Mouse (Mus musculus) hindbrain, embryonic 13.5 days (tissue): Measurements from ENCODE around the gene Gm21983. TPM values are rescaled to one million over a fixed set of nuclear protein-coding genes. Genes with fewer than 3 reads are reported as not detected.

Experiments
- ATAC-seq: fragments of 200-750 bp; cut with Nextera tagmentation; 2 replicates; pipeline ENCODE4 v1.8.0; 2017; ENCODE audit warnings: moderate TSS enrichment; ENCODE audit not compliant: low FRiP score
- H3K27ac ChIP-seq: fragments of 300-500 bp; sonication (generic); 2 replicates; pipeline ENCODE4 v1.5.1; 2015; ENCODE audit warnings: inconsistent platforms, mild to moderate bottlenecking, moderate library complexity
- H3K27me3 ChIP-seq: fragments of 300-500 bp; sonication (generic); 2 replicates; pipeline ENCODE4 v1.6.1; 2015; ENCODE audit warnings: mild to moderate bottlenecking, inconsistent platforms
- H3K36me3 ChIP-seq: fragments of 300-500 bp; sonication (generic); 2 replicates; pipeline ENCODE4 v1.6.1; 2015; ENCODE audit warnings: mild to moderate bottlenecking, inconsistent platforms
- H3K4me1 ChIP-seq: fragments of 300-500 bp; sonication (generic); replicated peaks from 2 replicates; pipeline ENCODE4 v1.6.1; 2015; ENCODE audit warnings: inconsistent platforms
- H3K4me2 ChIP-seq: fragments of 300-500 bp; sonication (generic); 2 replicates; pipeline ENCODE4 v1.6.1; 2015; ENCODE audit warnings: inconsistent platforms, mild to moderate bottlenecking, moderate library complexity
- H3K4me3 ChIP-seq: fragments of 300-500 bp; sonication (generic); 2 replicates; pipeline ENCODE4 v1.5.1; 2015; ENCODE audit warnings: mild to moderate bottlenecking, inconsistent platforms
- H3K9ac ChIP-seq: fragments of 300-500 bp; sonication (generic); 2 replicates; pipeline ENCODE4 v1.6.1; 2015; ENCODE audit warnings: mild to moderate bottlenecking, inconsistent platforms
- H3K9me3 ChIP-seq: fragments of 300-500 bp; sonication (generic); 2 replicates; pipeline ENCODE4 v1.6.1; 2016; ENCODE audit warnings: inconsistent platforms
- WGBS: fragments of 180-500 bp; shearing (Covaris S2); methylation state at CpG from one replicate; pipeline ENCODE4 v1.1.7; 2015; 5-methylcytosine and 5-hydroxymethylcytosine counted together
- polyA plus RNA-seq: library from polyadenylated mRNA; unstranded; fragments of >200 nt; fragmentation: Nextera tagmentation; extraction: Ambion mirVana; gene quantifications from 2 replicates; pipeline ENCODE4 v1.2.1, GENCODE M21; 2015

Gene Gm21983
- polyA plus RNA-seq, 1 experiment from 2014 or later = 1.2 TPM

- 72% methylated on average over 8 of the region's 8 CpGs for WGBS
- Histone ChIP-seq H3K4me2 (no peak overlapping the region), H3K9me3 (0 out of 2 replicates have a peak, but pooled peaks cover 8% of the 10 kb centered on the region), H3K27me3 (no peaks in the 10 kb centered on the region), H3K27ac (no peak overlapping the region), H3K36me3 (no peaks in the 10 kb centered on the region), H3K9ac (no peak overlapping the region), H3K4me1 (no peaks in the 10 kb centered on the region), H3K4me3 (no peak overlapping the region)
- ATAC-seq = no peak
Measured at GRCm38 (mm10) chr7:27136410-27136996, 44.4 kb downstream of the Gm21983 start.

DNA sequence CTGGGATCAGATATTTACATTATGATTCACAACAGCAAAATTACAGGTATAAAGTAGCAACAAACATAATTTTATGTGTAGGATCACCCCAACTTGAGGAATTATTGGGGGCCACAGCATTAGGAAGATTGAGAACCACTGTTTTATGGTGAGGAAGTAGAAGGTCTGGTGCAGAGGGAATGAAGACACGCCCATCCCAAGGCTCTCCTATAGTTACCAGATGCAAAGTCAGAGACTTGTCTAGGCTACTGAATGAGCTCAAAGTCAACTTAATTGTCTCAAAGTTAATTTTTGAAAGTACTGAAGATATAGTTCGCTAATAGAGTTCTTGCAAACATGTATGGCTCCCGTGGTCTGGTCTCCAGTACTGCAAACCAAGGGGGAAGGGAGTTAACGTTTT is 47.1 kb downstream of the Gm21983 start:
- H3K4me1 ChIP-seq = no peaks in the 10 kb centered on the region
- no peak overlapping the region for H3K4me2 ChIP-seq
- H3K27me3 ChIP-seq = no peaks in the 10 kb centered on the region
- no peak overlapping the region for H3K4me3 ChIP-seq
- H3K9me3 ChIP-seq = no peaks in the 10 kb centered on the region
- no peak for ATAC-seq
- 85% methylated on average over 4 of the region's 4 CpGs for WGBS
- no peaks in the 10 kb centered on the region for H3K36me3 ChIP-seq
- no peak overlapping the region for H3K27ac ChIP-seq
- H3K9ac ChIP-seq = no peak overlapping the region

- Histone ChIP-seq H3K4me2 (no peak overlapping the region), H3K27me3 (no peaks in the 10 kb centered on the region), H3K4me3 (no peak overlapping the region), H3K4me1 (no peaks in the 10 kb centered on the region), H3K27ac (no peak overlapping the region), H3K36me3 (no peaks in the 10 kb centered on the region), H3K9ac (no peak overlapping the region), H3K9me3 (no peaks in the 10 kb centered on the region)
- 69% methylated on average over 12 of the region's 12 CpGs for WGBS
- no peak for ATAC-seq
Measured at GRCm38 (mm10) chr7:27133156-27133555, 47.7 kb downstream of the Gm21983 start.

DNA sequence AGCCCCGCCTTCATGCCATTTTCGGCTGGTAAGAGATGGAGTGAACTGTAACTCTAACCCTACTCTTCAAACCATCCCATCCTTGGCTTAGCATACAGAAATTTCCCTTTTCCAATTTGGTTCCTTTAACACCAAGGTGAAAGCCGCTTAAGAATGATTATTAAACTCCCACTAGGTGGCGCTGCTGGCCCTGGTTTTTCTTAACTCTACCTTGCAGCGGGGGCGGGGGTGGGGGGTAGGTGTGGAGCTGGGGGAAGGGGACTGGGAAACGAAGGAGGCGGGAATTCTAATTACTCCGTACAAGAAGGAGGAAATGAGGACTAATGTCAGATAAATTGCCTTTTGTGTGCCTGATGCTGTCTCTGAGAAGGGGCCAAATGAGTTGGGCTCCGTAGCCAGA is 48.3 kb downstream of the Gm21983 start:
- ATAC-seq = no peak
- Histone ChIP-seq H3K27me3 (no peaks in the 10 kb centered on the region), H3K4me3 (no peak overlapping the region), H3K4me2 (no peak overlapping the region), H3K27ac (no peak overlapping the region), H3K36me3 (no peaks in the 10 kb centered on the region), H3K9ac (no peak overlapping the region), H3K9me3 (no peaks in the 10 kb centered on the region), H3K4me1 (no peaks in the 10 kb centered on the region)
- 17% methylated on average over 10 of the region's 10 CpGs for WGBS

DNA sequence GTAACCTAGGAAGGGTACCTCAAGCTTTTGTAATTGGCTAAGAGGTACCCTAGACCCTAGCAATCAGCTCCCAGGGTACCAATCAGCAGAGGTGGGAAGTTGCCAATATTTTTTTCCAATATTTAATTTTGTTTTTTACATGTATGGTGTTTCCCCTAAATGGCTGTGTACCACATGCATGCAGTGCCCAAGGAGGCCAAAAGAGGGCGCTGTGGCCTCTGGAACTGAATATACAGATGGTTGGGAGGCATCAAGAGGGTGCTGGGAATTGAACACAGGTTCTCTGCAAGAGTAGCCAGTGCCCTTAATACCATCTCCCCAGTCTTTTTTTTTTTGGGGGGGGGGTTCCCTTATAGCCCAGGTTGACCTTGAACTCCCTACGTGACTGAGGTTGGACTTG is 49.5 kb downstream of the Gm21983 start:
- Histone ChIP-seq H3K4me2 (no peak overlapping the region), H3K27ac (no peak overlapping the region), H3K9me3 (no peaks in the 10 kb centered on the region), H3K36me3 (no peaks in the 10 kb centered on the region), H3K9ac (no peak overlapping the region), H3K4me3 (no peak overlapping the region), H3K4me1 (no peaks in the 10 kb centered on the region), H3K27me3 (no peaks in the 10 kb centered on the region)
- 72% methylated on average over 2 of the region's 2 CpGs for WGBS
- ATAC-seq = no peak

GRCm38 (mm10) chr7:27130521-27131370 is 50.1 kb downstream of the Gm21983 start:
- Histone ChIP-seq H3K9ac (no peak overlapping the region), H3K4me3 (no peak overlapping the region), H3K4me2 (no peak overlapping the region), H3K36me3 (no peaks in the 10 kb centered on the region), H3K9me3 (no peaks in the 10 kb centered on the region), H3K27me3 (no peaks in the 10 kb centered on the region), H3K4me1 (no peaks in the 10 kb centered on the region), H3K27ac (no peak overlapping the region)
- 90% methylated on average over 22 of the region's 22 CpGs for WGBS
- ATAC-seq = no peak

DNA sequence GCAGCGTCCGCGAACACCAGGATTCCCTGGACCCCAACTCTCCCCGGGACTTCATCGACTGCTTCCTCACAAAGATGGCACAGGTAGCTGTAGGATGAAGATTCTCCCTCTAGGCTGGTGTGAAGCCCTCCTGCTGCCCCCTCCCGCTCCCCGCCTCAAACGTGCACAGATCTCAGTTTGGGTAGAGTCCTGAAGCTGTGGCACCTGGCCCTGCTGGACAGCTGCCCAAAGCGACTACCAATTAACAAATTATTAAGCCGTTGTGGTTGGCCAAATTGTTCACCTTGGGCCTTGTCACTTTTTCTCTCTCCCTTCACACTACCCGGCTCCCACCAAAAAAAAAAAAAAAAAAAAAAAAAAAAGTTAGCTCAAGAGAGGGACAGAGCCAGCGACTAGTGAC is 51.1 kb downstream of the Gm21983 start:
- no peaks in the 10 kb centered on the region for H3K27me3 ChIP-seq
- no peaks in the 10 kb centered on the region for H3K9me3 ChIP-seq
- no peak overlapping the region for H3K4me2 ChIP-seq
- no peak overlapping the region for H3K4me3 ChIP-seq
- WGBS = 92% methylated on average over 12 of the region's 12 CpGs
- H3K27ac ChIP-seq = no peak overlapping the region
- no peaks in the 10 kb centered on the region for H3K4me1 ChIP-seq
- ATAC-seq = no peak
- H3K36me3 ChIP-seq = no peaks in the 10 kb centered on the region
- no peak overlapping the region for H3K9ac ChIP-seq

DNA sequence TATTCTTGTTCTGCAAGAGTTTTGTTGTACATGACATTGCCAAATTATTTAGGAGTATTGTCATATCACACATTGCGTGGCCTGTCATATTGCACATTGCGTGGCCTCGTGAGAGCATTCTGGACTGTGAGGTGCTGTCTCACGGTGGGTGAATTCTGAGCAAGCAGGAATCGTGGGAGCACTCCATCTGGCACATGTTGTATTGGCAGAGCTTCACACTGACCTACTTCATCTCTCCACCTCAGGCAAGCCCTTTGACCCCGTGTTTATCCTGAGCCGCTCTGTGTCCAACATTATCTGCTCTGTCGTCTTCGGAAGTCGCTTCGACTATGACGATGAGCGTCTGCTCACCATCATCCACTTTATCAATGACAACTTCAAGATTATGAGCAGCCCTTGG is 51.9 kb downstream of the Gm21983 start:
- Histone ChIP-seq H3K4me3 (no peak overlapping the region), H3K9me3 (no peaks in the 10 kb centered on the region), H3K4me1 (no peaks in the 10 kb centered on the region), H3K36me3 (no peaks in the 10 kb centered on the region), H3K9ac (no peak overlapping the region), H3K27me3 (no peaks in the 10 kb centered on the region), H3K4me2 (no peak overlapping the region), H3K27ac (no peak overlapping the region)
- ATAC-seq = no peak
- WGBS = 92% methylated on average over 13 of the region's 13 CpGs

DNA sequence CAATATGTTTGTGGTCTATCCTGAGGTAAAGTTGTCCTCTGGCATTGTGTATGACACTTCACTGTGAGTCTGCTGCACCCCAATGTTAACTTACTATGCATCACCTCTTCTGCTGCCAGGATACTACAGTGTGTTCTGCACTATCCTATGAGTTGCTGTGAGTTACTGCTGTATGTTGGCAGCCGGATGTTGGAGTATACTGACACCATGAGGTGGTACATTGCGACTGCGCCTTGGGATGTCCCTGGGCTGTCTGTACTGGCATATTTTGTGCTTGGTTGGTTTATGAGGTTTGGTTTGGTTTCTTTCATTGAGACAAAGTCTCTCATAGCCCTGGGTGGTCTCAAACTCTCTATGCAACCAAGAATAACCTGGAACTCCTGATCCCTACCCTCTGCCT is 52.7 kb downstream of the Gm21983 start:
- 59% methylated on average over 3 of the region's 3 CpGs for WGBS
- no peak overlapping the region for H3K9ac ChIP-seq
- H3K4me3 ChIP-seq = no peak overlapping the region
- peak; percentile 36; the same call in 1 of the 2 replicates for ATAC-seq
- no peaks in the 10 kb centered on the region for H3K27me3 ChIP-seq
- H3K27ac ChIP-seq = no peak overlapping the region
- H3K4me2 ChIP-seq = no peak overlapping the region
- H3K4me1 ChIP-seq = no peaks in the 10 kb centered on the region
- H3K36me3 ChIP-seq = no peaks in the 10 kb centered on the region
- no peaks in the 10 kb centered on the region for H3K9me3 ChIP-seq

- no peak for ATAC-seq
- Histone ChIP-seq H3K4me2 (no peak overlapping the region), H3K36me3 (no peaks in the 10 kb centered on the region), H3K27me3 (no peaks in the 10 kb centered on the region), H3K9ac (no peak overlapping the region), H3K4me3 (no peak overlapping the region), H3K27ac (no peak overlapping the region), H3K4me1 (no peaks in the 10 kb centered on the region), H3K9me3 (no peaks in the 10 kb centered on the region)
- 94% methylated on average over 4 of the region's 4 CpGs for WGBS
Measured at GRCm38 (mm10) chr7:27124969-27125368, 55.9 kb downstream of the Gm21983 start.

- WGBS = 76% methylated on average over 5 of the region's 5 CpGs
- H3K9me3 ChIP-seq = no peaks in the 10 kb centered on the region
- H3K36me3 ChIP-seq = no peaks in the 10 kb centered on the region
- H3K4me2 ChIP-seq = no peak overlapping the region
- no peak overlapping the region for H3K4me3 ChIP-seq
- no peak for ATAC-seq
- no peak overlapping the region for H3K27ac ChIP-seq
- no peak overlapping the region for H3K9ac ChIP-seq
- no peaks in the 10 kb centered on the region for H3K4me1 ChIP-seq
- H3K27me3 ChIP-seq = no peaks in the 10 kb centered on the region
Measured at GRCm38 (mm10) chr7:27124305-27124832, 56.5 kb downstream of the Gm21983 start.

DNA sequence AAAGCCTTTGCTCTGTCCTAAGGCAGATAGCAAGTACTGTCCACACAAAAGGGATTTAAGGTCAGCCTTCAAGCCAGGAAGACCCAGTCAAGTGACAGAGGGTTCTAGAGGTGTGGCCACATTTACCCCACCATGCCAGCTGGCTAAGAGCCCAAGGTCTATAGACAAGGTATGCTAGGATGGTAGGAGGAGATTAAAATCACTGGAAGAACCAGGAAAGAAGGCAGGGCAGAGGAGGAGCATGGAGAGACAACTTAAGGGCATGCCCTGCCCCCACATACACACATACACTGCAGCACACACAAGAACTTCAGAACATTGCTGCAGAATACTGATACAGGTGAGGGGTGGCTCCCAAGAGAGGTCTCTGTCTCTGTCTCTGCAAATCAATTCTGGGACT is 61.2 kb downstream of the Gm21983 start, which contains the start of gene Cyp2f2:
Gene Cyp2f2 (plus strand): TSS at position 234 of the 400 bp plus-strand sequence.
- Histone ChIP-seq H3K9ac (no peak within 1 kb of the TSS), H3K4me2 (no peak within 1 kb of the TSS), H3K27ac (no peak within 1 kb of the TSS), H3K27me3 (no peaks in the 10 kb centered on the region), H3K4me1 (no peaks in the 10 kb centered on the region), H3K36me3 (no peaks in the 10 kb centered on the region), H3K4me3 (no peak within 1 kb of the TSS), H3K9me3 (no peaks in the 10 kb centered on the region)
- no peak for ATAC-seq
